Comparison of ENCODE assay signal across 8 mouse cellular contexts in the genomic region with DNA sequence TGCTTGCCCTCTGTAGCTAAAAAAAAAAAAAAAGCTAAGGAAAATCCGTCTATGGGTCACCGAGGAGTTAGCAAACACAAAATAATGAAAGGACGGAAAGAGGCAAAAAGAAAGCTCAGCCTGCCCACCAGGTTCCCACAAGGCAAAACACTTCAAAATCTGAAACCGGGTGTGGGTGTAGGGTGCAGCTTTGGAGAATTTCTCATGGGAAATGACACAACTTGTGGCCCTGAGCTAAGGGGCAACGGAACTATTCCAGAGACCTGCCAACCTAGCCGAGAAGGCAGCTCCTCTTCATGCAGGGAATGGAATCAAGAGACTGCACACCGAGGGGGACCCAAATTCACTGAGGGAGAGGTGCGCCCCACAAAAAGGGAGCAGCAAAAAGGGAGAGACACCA. TPM values are rescaled to one million over a fixed set of nuclear protein-coding genes. Genes with fewer than 3 reads are reported as not detected.
DNase-seq lines count a peak whose midpoint lies in the region; TF ChIP-seq lines count a peak whose summit lies in the region.

No protein-coding gene starts in this region.

- H3K9me3 ChIP-seq in megakaryocyte, embryonic 14.5 days: no peaks in the 10 kb centered on the region

- H3K27me3 ChIP-seq in kidney, adult 2 months (replicated peaks; ENCODE audit: control insufficient read depth, insufficient read depth, low read length): no peaks in the 10 kb centered on the region
- H3K27me3 ChIP-seq in megakaryocyte, embryonic 14.5 days (replicated peaks): no peaks in the 10 kb centered on the region

- DNase-seq in kidney, adult 2 months: peak; percentile 6
- DNase-seq in kidney, postnatal 36 days: no peak
- peak; percentile 7 to 14 for DNase-seq in heart, postnatal 36 days
- no peak for DNase-seq in gastrocnemius, adult 8-10 months (ENCODE audit: low spot score in 2 of 2)
- DNase-seq in right cerebral cortex, postnatal 25 days: no peak
- DNase-seq in thymus, postnatal 4 days: no peak

- H3K4me3 ChIP-seq in kidney, adult 2 months (ENCODE audit: insufficient read depth, low read depth, low read length): peak overlapping the region; percentile 98
- H3K4me3 ChIP-seq in bone marrow, adult 2 months (replicated peaks; ENCODE audit: control insufficient read depth, low read depth, low read length): peak overlapping the region; percentile 80
- H3K4me3 ChIP-seq in megakaryocyte, embryonic 14.5 days (replicated peaks): peak overlapping the region; percentile 98

- no peaks in the 10 kb centered on the region for H3K36me3 ChIP-seq in kidney, adult 2 months (ENCODE audit: control insufficient read depth, insufficient read depth, low read length)
- H3K36me3 ChIP-seq in megakaryocyte, embryonic 14.5 days (replicated peaks; ENCODE audit: low read length): peaks cover 35% of the 10 kb centered on the region

- H3K4me1 ChIP-seq in kidney, adult 2 months (ENCODE audit: control insufficient read depth, insufficient read depth, low read length): peaks cover 5% of the 10 kb centered on the region; the same call in 1 of the 2 replicates
- H3K4me1 ChIP-seq in bone marrow, adult 2 months (ENCODE audit: control insufficient read depth, insufficient read depth, low read length): no peaks in the 10 kb centered on the region; the same call in 1 of the 2 replicates
- peaks cover 19% of the 10 kb centered on the region for H3K4me1 ChIP-seq in megakaryocyte, embryonic 14.5 days

- no peak for TF ChIP-seq CTCF in kidney, adult 2 months (conservative IDR thresholded peaks at IDR 0.05; ENCODE audit: insufficient read depth, insufficient read length, low read depth, low read length)
- no peak for TF ChIP-seq CTCF in bone marrow, adult 2 months (IDR thresholded peaks at IDR 0.05; ENCODE audit: control insufficient read depth, insufficient read depth, low read length)

- TF ChIP-seq POLR2A in kidney, adult 2 months (IDR thresholded peaks at IDR 0.05; ENCODE audit: low read depth, low read length): no peak
- no peak for TF ChIP-seq POLR2A in bone marrow, adult 2 months (IDR thresholded peaks at IDR 0.05; ENCODE audit: borderline replicate concordance, control insufficient read depth, low read depth, low read length)

- 2% methylated on average over 8 of the region's 8 CpGs for WGBS in kidney, adult 2 months
- WGBS in bone marrow, adult 2 months: 3% methylated on average over 8 of the region's 8 CpGs

- H3K27ac ChIP-seq in kidney, adult 2 months (ENCODE audit: insufficient read depth, low read depth, low read length): peak overlapping the region; percentile 41; the same call in 1 of the 2 replicates
- H3K27ac ChIP-seq in bone marrow, adult 2 months (ENCODE audit: control insufficient read depth, insufficient read depth, low read depth, low read length, poor library complexity): no peak overlapping the region

- intact Hi-C loops in heart, postnatal 36 days (cut with DNase I): no loop called here

RNA-seq across cellular contexts. Expression of a gene that starts 0.7 kb away (rescaled TPM):
- polyA plus RNA-seq in kidney, adult 2 months (2012; rRNA removed): 16.9 and 17.2 TPM in 2 replicates
- polyA plus RNA-seq in bone marrow, adult 2 months (2011; ENCODE audit: insufficient read depth, insufficient read length, low replicate concordance, missing spikeins): 5.3 and 5.8 TPM in 2 replicates
- total RNA-seq in heart, postnatal 36 days (2021): 10 to 100 TPM; 21.0 to 24.2 TPM
- 1.5 and 6.3 TPM in 2 replicates for polyA plus RNA-seq in megakaryocyte, embryonic 14.5 days (2012; ENCODE audit: insufficient read depth, low replicate concordance)
- total RNA-seq in gastrocnemius, adult 8-10 months (2022): 10 to 100 TPM; 18.2 to 28.9 (median 24.9) TPM

RNA-seq across cellular contexts. Expression of a gene that starts 31.5 kb away (rescaled TPM):
- polyA plus RNA-seq in kidney, adult 2 months (2012; rRNA removed): 9.6 and 10.7 TPM in 2 replicates
- polyA plus RNA-seq in bone marrow, adult 2 months (2011; ENCODE audit: insufficient read depth, insufficient read length, low replicate concordance, missing spikeins): 10.8 and 18.6 TPM in 2 replicates
- total RNA-seq in heart, postnatal 36 days (2021): 1 to 10 TPM; 6.9 TPM
- polyA plus RNA-seq in megakaryocyte, embryonic 14.5 days (2012; ENCODE audit: insufficient read depth, low replicate concordance): 2.4 and 4.7 TPM in 2 replicates
- 1 to 10 TPM; 4.8 to 6.3 (median 5.5) TPM for total RNA-seq in gastrocnemius, adult 8-10 months (2022)

RNA-seq across cellular contexts. Expression of a gene that starts 41.5 kb away (rescaled TPM):
- 67.0 and 72.0 TPM in 2 replicates for polyA plus RNA-seq in kidney, adult 2 months (2012; rRNA removed)
- 25.8 and 34.5 TPM in 2 replicates for polyA plus RNA-seq in bone marrow, adult 2 months (2011; ENCODE audit: insufficient read depth, insufficient read length, low replicate concordance, missing spikeins)
- total RNA-seq in heart, postnatal 36 days (2021): 10 to 100 TPM; 37.7 to 38.9 TPM
- 2.4 and 6.2 TPM in 2 replicates for polyA plus RNA-seq in megakaryocyte, embryonic 14.5 days (2012; ENCODE audit: insufficient read depth, low replicate concordance)
- 10 to 100 TPM; 28.2 to 36.4 (median 30.6) TPM for total RNA-seq in gastrocnemius, adult 8-10 months (2022)

RNA-seq across cellular contexts. Expression of a gene that starts 43.8 kb away (rescaled TPM):
- polyA plus RNA-seq in kidney, adult 2 months (2012; rRNA removed): 49.5 and 54.0 TPM in 2 replicates
- 45.9 and 55.7 TPM in 2 replicates for polyA plus RNA-seq in bone marrow, adult 2 months (2011; ENCODE audit: insufficient read depth, insufficient read length, low replicate concordance, missing spikeins)
- total RNA-seq in heart, postnatal 36 days (2021): 10 to 100 TPM; 40.5 to 42.8 TPM
- polyA plus RNA-seq in megakaryocyte, embryonic 14.5 days (2012; ENCODE audit: insufficient read depth, low replicate concordance): 11.1 and 15.2 TPM in 2 replicates
- 10 to 100 TPM; 24.8 to 31.4 (median 29.5) TPM for total RNA-seq in gastrocnemius, adult 8-10 months (2022)

Comparison
In these comparisons a context has a peak if more than half of its experiments do, and no peak if none do; other contexts are left out.
1. DNase-seq: peak in kidney, adult 2 months (single experiment) and heart, postnatal 36 days (2 of 2); none in kidney, postnatal 36 days (0 of 2), gastrocnemius, adult 8-10 months (0 of 2), right cerebral cortex, postnatal 25 days (single experiment) and thymus, postnatal 4 days (single experiment).
2. Peak in every context shown above with its lines, with median percentiles within 50 percentile points of each other: H3K4me3 ChIP-seq.